Mouse (Mus musculus) embryonic stem cell, embryonic (primary cell): ENCODE results near the gene Olfr1443.
"Not testable (repeated sequence)": the region's sequence is repeated elsewhere in the genome, so short reads cannot be mapped to it uniquely, and the experiment has no call there.

ENCODE experiments used
- CTCF ChIA-PET, 4 experiments: fragments of 300-600 bp in 2 of 4; fragments of 350-600 bp in 2 of 4; sonication (Branson Sonifier 250); formaldehyde crosslinking; loops; one replicate each; lab custom pipeline; 2022; ENCODE audit warnings: inconsistent platforms in 2 of 4; lab: Charles Lee
- POLR2A ChIA-PET, 4 experiments: fragments of 300-600 bp in 2 of 4; fragments of 350-600 bp in 2 of 4; sonication (Branson Sonifier 250); formaldehyde crosslinking; loops; one replicate each; lab custom pipeline; 2022; ENCODE audit warnings: antibody characterized with exemption in 4 of 4, inconsistent platforms in 1 of 4; lab: Charles Lee

Olfr1443 gene

DNA sequence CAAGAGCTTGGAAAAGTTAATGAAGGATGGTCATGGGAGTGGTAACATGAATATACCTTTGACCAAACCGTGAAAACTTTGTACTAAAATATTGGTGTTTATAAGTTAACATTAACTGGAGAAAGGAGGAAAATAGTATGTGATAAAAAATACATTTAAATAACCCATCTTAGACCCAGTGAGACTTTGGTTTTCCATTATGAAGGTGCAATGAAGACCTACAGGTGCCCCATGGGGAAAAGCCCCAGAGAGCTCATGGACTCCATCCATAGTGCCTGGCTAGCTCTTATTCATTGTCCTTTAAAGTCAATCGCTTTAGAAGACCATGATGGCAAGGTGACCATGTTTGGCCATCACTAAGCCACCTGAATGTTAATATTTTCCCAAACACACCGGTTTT lies at the start of gene Olfr1443:
TSS of gene Olfr1443 (plus strand) at position 301 of the 400 bp plus-strand sequence.
- POLR2A ChIA-PET, result interaction anchor here in 1 of 4 experiments (1.0 kb wide), 1 partner anchor 22 kb away, joined by 3 read pairs; no protein-coding TSS in a partner anchor
- CTCF ChIA-PET, result no interaction called here

GRCm38 (mm10) chr19:12633176-12633575 lies 44.7 kb upstream of the Olfr1443 start, which contains the start of gene Glyat:
TSS of gene Glyat (plus strand) at chr19:12633308.
- CTCF ChIA-PET, result no interaction called here
- POLR2A ChIA-PET, result no interaction called here

DNA sequence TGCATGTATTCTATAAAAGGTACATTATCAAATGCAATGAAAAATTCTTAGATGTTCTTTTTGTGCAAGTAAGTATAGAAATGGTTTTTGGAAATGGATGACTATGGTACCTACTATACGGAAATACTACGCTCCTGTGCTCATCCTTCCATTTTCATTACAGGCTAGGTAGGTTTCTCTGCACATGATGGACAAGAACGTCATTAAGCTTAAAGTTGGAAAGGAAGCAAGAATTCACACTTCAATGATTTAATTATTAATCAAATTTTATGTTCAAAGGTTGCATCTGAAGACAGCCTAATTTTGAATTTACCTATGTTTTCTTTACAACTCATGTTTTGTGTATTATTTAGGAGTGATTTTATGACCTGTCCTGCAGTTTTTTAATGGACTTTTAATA lies 43.7 kb upstream of the Olfr1443 start:
- ChIA-PET POLR2A (no interaction called here), CTCF (no interaction called here)

DNA sequence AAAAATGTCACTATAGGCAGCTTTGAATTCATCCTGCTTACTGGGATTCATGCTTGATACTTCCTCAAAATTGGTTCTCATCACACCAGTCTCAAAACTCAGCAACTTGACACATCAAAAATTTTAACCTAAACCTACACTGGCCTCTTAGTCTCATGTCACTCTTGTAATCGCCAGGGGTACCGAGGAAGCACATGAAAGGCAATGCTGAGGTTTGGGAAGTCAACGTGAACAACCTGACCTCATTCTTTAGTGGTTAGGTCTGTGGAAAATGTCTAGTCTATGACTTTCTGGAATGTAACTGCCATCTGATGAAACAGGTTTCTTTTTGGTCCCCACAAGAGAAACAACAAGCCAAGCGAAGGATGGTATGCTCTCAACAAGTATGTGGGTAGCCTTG lies 42.9 kb upstream of the Olfr1443 start:
- CTCF ChIA-PET, result no interaction called here
- POLR2A ChIA-PET, result no interaction called here

- ChIA-PET POLR2A (no interaction called here), CTCF (interaction anchor here in 1 of 4 experiments (0.6 kb wide), 1 partner anchor 11 kb away, joined by 3 read pairs; no protein-coding TSS in a partner anchor)
Measured at GRCm38 (mm10) chr19:12636863-12637262, 41.0 kb upstream of the Olfr1443 start.

DNA sequence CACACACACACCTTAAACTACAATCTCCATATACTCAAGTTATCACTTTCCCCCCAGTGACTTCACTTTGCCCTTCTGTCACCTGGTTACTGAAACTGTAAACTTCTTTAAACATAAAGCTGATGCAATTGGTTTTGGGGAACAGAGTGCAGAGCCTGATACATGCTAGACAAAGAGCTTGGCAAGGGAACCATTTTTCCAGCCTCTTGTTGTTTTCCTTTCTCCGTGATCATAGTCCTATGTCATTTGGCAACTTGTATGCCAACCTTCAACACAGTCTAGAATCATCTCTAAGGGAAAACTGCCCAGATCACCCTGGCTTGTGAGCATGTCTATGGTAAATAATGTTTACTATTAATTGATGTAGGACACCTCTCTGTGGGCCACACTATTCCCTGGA lies 39.9 kb upstream of the Olfr1443 start:
- CTCF ChIA-PET, result no interaction called here
- POLR2A ChIA-PET, result interaction anchor here in 2 of 4 experiments (0.7 to 1.0 kb wide), 4 partner anchors 10 to 460 kb away, joined by 3 to 6 read pairs (median 3); no protein-coding TSS in a partner anchor

- POLR2A ChIA-PET, result no interaction called here
- CTCF ChIA-PET, result no interaction called here
Measured at GRCm38 (mm10) chr19:12649511-12649910, 28.4 kb upstream of the Olfr1443 start.

- ChIA-PET POLR2A (interaction anchor here in 1 of 4 experiments (0.7 kb wide), 1 partner anchor 130 kb away, joined by 3 read pairs; the partner anchor contains the start of genes Lpxn and Zfp91), CTCF (no interaction called here)
Measured at GRCm38 (mm10) chr19:12666156-12666555, 11.8 kb upstream of the Olfr1443 start.

DNA sequence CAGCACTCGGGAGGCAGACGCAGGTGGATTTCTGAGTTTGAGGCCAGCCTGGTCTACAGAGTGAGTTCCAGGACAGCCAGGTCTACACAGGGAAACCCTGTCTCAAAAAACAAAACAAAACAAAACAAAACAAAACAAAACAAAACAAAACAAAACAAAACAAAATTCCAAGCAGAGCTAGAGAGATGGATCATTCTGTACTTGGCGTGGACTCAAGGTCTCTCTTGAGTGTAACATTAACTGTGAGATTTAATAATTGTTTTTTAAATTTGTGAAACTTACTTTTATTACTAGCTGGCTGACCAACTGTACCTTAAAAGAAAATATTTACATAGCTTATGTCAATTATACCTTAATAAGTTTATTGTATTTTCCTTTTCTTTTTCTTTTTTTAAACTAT lies 9.3 kb upstream of the Olfr1443 start:
- POLR2A ChIA-PET, CTCF ChIA-PET: not testable (repeated sequence)

DNA sequence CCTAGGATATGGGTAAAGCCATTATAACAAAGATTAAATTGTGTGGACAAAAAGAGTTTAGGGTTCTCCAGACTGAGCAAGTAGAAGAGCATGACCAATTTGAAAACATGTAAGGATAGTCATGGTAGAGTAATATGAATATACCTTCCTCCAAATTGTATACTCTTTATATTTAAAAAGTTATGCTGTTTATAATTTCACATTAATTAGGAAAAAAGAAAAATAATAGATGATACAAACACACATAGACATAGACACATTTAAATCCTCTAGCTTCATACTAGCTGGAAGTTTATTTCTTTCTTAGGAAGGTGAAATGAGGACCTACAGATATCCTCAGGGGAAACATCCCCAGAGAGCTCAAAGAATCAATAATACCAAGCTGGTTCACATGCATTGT lies 7.8 kb upstream of the Olfr1443 start, which contains the start of gene Olfr1442:
TSS of gene Olfr1442 (plus strand) at position 301 of the 400 bp plus-strand sequence.
- ChIA-PET POLR2A (no interaction called here), CTCF (interaction anchor here in 1 of 4 experiments (0.7 kb wide), 1 partner anchor 565 kb away, joined by 13 read pairs; no protein-coding TSS in a partner anchor)

- ChIA-PET POLR2A (no interaction called here), CTCF (no interaction called here)
Measured at GRCm38 (mm10) chr19:12671051-12671450, 6.9 kb upstream of the Olfr1443 start.

DNA sequence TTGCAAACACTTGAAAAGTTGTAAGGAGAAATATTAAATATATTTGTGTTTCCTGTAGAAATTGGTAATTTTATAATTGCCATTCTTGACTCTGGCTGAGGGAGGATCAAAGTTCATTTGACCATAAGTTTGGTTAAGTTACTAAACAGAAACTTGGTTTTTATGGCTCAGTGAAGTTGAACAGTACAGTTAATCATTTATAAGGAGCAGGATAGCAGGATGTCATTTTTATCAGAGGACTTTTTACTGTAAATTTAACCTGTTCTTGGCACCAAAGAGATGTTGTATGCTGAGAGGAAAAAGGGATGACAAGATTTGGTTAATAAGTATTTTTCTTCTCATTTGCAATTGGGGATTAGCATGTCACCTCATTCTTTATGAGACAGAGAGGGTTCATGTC lies 6.7 kb downstream of the Olfr1443 start:
- ChIA-PET CTCF (no interaction called here), POLR2A (no interaction called here)

- ChIA-PET CTCF (no interaction called here), POLR2A (no interaction called here)
Measured at GRCm38 (mm10) chr19:12685231-12685630, 7.3 kb downstream of the Olfr1443 start.

DNA sequence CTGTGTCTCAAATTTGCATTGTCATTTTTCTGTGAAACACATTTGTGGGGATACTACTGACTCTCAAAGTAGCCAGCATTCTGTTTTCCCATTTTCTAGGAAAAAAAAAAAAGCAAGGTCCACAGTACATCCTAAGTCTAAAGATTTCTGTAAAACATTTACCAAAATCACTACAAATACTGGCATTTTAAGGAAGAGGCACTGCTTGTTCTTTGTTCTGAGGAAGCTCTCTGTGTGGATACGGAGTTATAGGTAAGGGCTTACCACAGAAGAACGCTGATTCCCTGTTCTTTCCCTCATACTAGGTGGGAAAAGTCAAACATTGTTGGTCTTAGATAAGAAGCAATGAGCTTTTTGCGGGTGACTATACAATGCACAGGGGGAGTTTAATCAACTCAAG lies 17.7 kb downstream of the Olfr1443 start, which contains the start of gene Keg1:
TSS of gene Keg1 (plus strand) at position 197 of the 400 bp plus-strand sequence.
- POLR2A ChIA-PET, result no interaction called here
- CTCF ChIA-PET, result no interaction called here

DNA sequence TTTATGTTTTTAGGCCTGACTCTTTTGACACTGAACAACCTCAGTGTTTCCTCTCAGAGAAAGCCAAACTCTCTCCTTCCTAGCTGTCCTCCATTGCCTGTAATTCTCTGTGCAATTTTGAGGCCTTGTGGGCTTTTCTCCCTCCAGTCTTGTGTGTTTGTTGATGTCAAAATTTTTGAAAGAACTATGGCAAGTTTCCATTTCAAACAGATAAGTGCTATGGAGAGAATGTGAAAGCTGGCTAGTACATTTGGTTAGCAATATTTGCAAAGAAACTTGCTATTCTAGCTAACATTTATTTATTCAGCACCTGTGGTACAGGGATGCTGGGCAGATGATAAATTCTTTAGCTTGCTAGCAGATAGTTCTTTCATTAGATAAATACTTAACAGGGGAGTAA lies 18.3 kb downstream of the Olfr1443 start:
- CTCF ChIA-PET, result interaction anchor here in 1 of 4 experiments (0.6 kb wide), 1 partner anchor 857 kb away, joined by 4 read pairs; no protein-coding TSS in a partner anchor

DNA sequence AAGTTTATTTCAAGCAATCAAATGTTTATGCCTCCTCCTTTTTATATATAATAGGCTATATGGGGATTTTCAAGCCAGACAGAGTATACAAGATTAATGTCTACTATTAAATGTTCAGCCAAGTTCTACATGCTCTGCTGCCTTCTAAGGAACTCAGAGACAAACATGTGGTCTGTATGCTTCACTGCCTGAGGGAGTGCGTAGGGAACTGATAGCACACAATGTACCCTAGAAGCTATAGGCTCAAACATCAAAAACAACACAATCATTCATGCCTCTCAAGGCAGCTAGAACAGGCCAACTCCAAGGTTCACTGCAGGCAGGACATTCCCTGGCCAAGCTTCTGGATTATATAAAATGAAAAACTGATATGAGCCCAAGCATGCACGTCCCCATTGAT lies 30.5 kb downstream of the Olfr1443 start:
- POLR2A ChIA-PET, result no interaction called here

More for the DNA sequence above, 18.3 kb downstream of the Olfr1443 start:
- POLR2A ChIA-PET, result interaction anchor here in 1 of 4 experiments (0.5 kb wide), 1 partner anchor 27 kb away, joined by 3 read pairs; no protein-coding TSS in a partner anchor

GRCm38 (mm10) chr19:12708986-12709385 lies 31.1 kb downstream of the Olfr1443 start:
- ChIA-PET POLR2A (no interaction called here), CTCF (no interaction called here)

More for the DNA sequence above, 30.5 kb downstream of the Olfr1443 start:
- CTCF ChIA-PET, result no interaction called here

DNA sequence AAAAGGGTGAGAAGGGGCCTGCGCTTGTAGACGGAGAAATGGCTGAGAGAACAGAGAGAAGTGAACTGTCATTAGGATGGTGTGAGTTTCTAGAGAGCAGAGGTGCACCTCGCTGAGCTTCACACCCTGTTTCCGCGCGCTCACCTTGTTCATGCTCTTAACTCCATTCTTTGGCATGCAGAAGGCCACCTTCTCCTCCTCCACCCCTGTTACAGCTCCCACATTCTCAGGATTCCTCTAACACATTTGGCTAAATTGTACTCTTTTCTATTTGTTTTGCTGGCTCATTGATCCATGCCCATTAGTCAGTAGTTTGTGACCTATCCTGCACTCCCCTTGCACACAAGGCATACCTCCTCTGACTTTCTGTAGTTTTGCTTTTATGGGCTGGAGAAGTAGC lies 41.3 kb downstream of the Olfr1443 start:
- ChIA-PET POLR2A (interaction anchor here in 1 of 4 experiments (1.0 kb wide), 1 partner anchor 13 kb away, joined by 3 read pairs; no protein-coding TSS in a partner anchor), CTCF (interaction anchor here in 1 of 4 experiments (0.8 kb wide), 1 partner anchor 124 kb away, joined by 4 read pairs; no protein-coding TSS in a partner anchor)

DNA sequence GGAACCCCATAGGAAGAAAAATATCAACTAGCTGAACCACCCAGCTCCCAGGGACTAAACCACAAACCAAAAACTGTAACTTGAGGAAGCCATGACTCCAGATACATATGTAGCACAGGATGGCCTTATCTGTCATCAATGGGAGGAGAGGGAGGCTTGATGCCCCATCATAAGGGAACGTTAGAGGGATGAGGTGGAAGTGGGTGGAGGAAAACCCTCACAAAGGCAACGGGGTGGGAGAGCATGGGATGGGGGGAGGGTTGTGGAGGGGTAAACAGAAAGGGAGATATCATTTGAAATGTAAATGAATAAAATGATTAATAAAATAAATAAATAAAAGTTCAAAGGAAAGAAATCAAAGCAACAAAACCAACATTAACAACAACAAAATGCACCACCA lies 42.6 kb downstream of the Olfr1443 start:
- POLR2A ChIA-PET, result interaction anchor here in 2 of 4 experiments (0.9 to 1.0 kb wide), 2 partner anchors 11 to 12 kb away, joined by 4 to 5 read pairs; no protein-coding TSS in a partner anchor
- CTCF ChIA-PET, result no interaction called here

DNA sequence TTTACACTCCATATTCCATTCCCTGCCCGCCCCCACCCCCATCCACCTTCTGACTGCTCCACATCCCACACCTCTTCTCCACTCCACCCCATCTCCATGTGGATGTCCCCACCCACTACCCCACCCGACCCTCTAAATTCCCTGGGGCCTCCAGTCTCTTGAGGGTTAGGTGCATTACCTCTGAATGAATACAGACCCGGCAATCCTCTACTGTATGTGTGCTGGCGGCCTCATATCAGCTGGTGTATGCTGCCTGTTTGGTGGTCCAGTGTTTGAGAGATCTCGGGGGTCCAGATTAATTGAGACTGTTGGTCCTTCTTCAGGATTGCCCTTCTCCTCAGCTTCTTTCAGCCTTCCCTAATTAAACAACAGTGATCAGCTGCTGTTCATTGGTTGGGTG lies 43.0 kb downstream of the Olfr1443 start:
- POLR2A ChIA-PET, result interaction anchor here in 2 of 4 experiments (0.9 to 1.0 kb wide), 2 partner anchors 10 to 11 kb away, joined by 4 to 5 read pairs; no protein-coding TSS in a partner anchor
- CTCF ChIA-PET, result not testable (repeated sequence)
